Mouse (Mus musculus) left cerebral cortex, postnatal 25 days (tissue): ENCODE measurements at regions not wholly inside any gene's neighbourhood (a gene's known extent, or its start where the extent isn't known, plus 50 kb on each side); places are given as distances from the start of the nearest gene placed in this dataset.

Experiments used
- DNase-seq, 2 experiments: peaks; one replicate each; pipeline ENCODE4 v3.0.0; 2022; ENCODE audit warnings: low spot score in 2 of 2, mixed read lengths in 1 of 2
- intact Hi-C: fragments of 180-260 bp; cut with DNase I; formaldehyde crosslinking; loops from one replicate; pipeline ENCODE4 v1.15.1; 2025

- DNase-seq: no peak
- intact Hi-C loops: no loop called here
These were observed 52.4 kb upstream of the Aldh1b1 start for GRCm38 (mm10) chr4:45746451-45746850.

DNA sequence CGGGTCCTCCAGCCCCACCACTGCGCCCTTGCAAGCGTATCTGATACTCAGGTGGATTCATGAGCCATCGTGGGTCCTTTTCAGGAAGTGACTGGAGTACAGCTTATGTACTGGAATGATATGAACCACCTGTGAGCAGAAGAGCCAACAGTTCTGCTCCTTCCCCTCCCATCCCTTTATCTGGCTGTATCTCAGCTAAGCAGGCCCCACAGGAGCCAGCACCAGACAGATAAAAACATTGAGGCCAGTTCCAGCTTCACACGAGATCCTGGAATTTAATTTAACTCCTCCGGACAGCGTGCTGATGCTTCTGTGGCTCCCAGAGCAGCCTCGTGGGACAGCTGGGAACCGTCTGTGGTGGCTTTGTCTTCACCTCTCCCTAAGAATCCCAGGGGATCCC, 53.1 kb upstream of the Aldh1b1 start:
- intact Hi-C loops: no loop called here
- DNase-seq: no peak

DNA sequence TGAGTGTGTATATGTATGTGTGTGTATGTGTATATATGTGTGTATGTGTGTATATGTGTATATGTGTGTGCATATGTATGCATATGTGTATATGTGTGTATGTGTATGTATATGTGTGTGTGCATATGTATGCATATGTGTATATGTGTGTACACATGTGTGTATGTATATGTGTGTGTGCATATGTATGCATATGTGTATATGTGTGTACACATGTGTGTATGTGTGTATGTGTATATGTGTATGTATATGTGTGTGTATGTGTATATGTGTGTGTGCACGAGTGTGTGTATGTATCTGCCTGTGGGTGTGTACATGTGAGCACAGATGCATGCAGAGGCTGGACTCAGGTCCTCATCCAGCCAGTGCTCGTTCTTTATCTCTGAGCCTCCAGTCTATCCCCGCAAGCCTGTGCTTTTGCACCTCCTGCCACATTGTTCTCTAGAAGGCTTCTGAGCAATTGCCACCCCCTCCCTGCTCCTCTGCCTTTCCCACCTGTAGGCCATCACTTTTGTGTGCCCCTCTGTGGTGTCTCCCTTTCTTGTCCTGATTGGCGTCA, 53.9 kb upstream of the Aldh1b1 start:
- intact Hi-C loops: no loop called here
- no peak for DNase-seq

DNA sequence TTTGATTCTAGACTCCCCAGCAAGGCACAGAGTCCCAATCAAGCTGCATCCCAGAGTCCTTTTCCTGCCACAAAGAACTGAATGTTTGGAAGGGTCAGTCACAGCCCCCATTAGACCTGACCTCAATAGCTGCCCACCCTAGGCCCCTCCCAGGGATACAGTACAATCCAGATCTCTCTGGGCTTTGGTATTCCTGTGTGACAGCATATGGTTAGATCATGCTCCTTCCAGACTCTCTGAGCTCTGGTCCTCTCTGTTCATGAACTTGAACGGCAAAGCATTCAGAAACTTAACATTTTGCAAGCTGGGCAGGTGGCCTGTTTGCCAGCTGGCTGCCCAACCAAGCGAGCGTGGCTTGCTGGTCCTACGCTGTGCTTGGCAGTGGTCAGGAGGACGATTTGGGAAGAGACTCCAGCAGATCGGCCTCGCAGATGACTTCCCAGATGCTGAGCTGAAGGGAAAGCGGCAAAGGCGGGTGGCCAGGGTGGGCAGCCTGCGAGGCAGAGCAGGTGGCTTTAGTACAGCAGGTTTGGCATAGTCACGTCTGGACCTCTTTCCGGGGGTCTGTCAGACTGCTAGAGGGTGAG, 58.0 kb upstream of the Aldh1b1 start:
- intact Hi-C loops: no loop called here
- DNase-seq: no peak

DNA sequence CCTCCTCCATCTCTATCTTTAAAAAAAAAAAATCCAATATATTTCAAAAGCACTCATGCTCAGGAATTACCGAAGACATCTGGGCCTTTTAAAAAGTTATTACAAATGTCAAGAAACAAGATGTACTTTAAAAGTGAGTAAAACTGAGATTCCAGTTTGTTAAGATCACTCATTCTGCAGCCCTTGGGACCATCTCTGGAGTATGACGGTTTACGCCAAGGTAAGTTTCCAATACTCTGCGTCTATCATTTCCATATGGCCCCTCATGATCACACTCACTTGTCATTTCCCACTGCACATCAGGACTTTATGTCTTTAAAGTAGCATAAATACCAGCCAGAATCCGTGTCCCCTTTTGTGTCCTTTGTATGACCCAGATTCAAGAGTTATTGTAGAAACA, 58.5 kb upstream of the Aldh1b1 start:
- DNase-seq: no peak
- intact Hi-C loops: no loop called here

GRCm38 (mm10) chr4:45739696-45740095, 59.1 kb upstream of the Aldh1b1 start:
- no peak for DNase-seq
- intact Hi-C loops: no loop called here

- intact Hi-C loops: no loop called here
- peak in 1 of 2 experiments; percentile 35 for DNase-seq
These were observed 59.7 kb upstream of the Aldh1b1 start for GRCm38 (mm10) chr4:45739168-45739567.

GRCm38 (mm10) chr4:45738746-45739145, 60.1 kb upstream of the Aldh1b1 start:
- DNase-seq: no peak
- intact Hi-C loops: no loop called here

GRCm38 (mm10) chr4:45736215-45736815, 62.5 kb upstream of the Aldh1b1 start:
- no peak for DNase-seq
- intact Hi-C loops: no loop called here

- no peak for DNase-seq
- intact Hi-C loops: no loop called here
These were observed 64.8 kb upstream of the Aldh1b1 start for GRCm38 (mm10) chr4:45734011-45734410.

- intact Hi-C loops: loop anchor here (1.0 kb wide), 1 partner anchor 40 kb away; no protein-coding TSS in a partner anchor
- peak in 1 of 2 experiments; percentile 17 for DNase-seq
These were observed 67.7 kb upstream of the Aldh1b1 start for GRCm38 (mm10) chr4:45730862-45731831.

DNA sequence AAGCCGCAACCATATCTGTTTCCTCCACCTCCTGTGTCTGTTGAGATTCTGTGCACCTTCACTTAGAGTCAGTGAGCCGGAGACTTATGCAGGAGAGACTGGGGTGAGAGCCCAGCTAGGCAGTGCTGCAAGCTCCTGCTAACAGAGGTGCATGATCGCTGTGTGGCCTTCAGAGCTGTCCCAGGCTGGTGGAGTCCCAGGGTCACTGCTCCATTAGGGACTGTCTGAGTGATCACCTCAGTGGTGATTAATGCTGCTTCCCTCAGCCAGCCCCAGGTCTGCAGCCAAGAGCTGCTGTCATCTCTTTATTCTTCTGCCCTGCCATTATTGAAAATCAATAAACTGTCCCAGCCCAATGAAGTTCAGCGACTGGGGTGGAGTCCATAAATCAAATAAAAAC, 69.0 kb upstream of the Aldh1b1 start:
- no peak for DNase-seq
- intact Hi-C loops: no loop called here

- intact Hi-C loops: no loop called here
These were observed 70.0 kb upstream of the Aldh1b1 start for GRCm38 (mm10) chr4:45728825-45729224.

GRCm38 (mm10) chr4:45727915-45728314, 70.9 kb upstream of the Aldh1b1 start:
- DNase-seq: no peak
- intact Hi-C loops: no loop called here

More at GRCm38 (mm10) chr4:45728825-45729224, 70.0 kb upstream of the Aldh1b1 start:
- DNase-seq: no peak

- intact Hi-C loops: no loop called here
- no peak for DNase-seq
These were observed 71.3 kb upstream of the Aldh1b1 start for GRCm38 (mm10) chr4:45727474-45727873.

- no peak for DNase-seq
- intact Hi-C loops: no loop called here
These were observed 72.0 kb upstream of the Aldh1b1 start for GRCm38 (mm10) chr4:45726783-45727182.

GRCm38 (mm10) chr4:45725055-45725910, 73.5 kb upstream of the Aldh1b1 start:
- DNase-seq: no peak
- intact Hi-C loops: no loop called here

DNA sequence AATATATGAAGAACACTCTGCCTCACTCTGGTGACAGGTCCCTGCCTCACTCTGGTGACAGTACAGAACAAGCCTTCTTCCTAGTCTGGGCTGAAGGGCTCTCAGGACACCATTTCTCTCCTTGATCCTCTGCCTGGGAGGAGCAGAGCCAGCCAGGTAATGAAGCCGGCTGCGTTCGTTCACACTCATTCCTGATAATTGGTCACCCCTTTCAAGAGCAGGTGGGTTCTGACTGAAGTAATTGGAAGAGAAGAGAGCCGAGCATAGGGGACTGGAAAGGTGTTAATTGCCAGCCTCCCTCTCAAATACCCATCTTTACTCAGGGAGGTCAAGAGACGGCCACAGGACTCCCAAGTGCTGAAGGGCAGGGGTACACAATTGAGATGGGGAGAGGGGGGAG, 78.5 kb upstream of the Aldh1b1 start:
- intact Hi-C loops: no loop called here
- no peak for DNase-seq

DNA sequence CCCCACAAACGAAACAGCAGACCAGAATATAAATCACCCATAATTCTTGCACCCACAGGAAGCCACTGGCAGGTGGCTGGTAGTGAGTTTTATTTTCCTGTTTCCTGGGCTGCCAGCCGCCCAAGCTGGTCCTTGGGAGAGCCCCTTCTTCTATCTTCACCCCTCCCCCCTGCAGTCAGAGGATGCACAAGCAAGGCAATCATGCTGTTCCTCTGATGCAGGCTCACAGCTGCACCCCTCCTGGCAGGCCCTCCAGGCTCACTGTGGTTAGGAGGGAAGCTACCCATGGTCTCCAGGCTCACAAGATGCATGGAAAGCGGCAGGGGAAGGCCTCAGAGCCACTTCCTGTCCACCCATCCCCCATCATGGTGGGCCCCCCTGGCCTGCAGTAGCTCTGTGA, 79.3 kb upstream of the Aldh1b1 start:
- intact Hi-C loops: no loop called here
- no peak for DNase-seq
